In the genomic region with DNA sequence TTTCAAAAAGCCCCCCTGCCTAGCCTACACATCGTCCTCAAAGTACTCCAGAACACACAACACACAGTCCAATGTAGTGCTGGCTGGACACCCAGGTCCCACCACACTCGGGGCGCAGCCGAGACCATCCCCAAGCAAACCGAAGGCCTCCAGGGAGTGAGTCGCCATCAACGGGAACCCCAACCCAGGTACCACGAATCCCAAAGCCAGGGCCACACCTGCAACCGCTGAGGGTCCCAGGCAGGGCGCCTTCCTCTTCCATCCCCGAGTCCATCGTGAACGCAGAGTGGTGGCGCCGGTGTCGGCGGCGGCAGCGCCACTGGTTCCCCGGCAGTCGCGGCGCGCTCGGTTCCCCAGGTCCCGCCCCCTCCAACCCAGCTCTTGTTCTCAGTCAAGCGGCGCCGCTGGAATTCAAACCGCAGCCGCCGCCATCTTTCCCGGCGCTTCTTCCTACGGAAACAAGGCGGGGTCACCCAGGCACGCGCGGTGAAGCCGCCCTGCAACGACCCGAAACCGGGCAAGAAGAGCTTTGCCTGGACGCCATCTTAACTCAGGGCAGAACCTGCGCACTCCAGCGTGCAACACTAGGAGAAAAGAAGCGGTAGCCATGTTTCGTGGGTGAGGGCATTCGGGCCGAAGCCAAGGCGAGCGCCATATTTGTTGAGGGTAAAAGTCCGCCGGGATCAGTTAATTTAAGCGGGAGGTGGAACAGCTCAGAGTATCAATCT, we compare ENCODE assay signal across 8 mouse cellular contexts. TPM values are rescaled to one million over a fixed set of nuclear protein-coding genes. Genes with fewer than 3 reads are reported as not detected.
DNase-seq lines count a peak whose midpoint lies in the region; ATAC-seq lines count a peak whose summit lies in the region.

A gene (minus strand): TSS at position 450 of the 728 bp plus-strand sequence.

- H3K4me2 ChIP-seq in intestine, embryonic 14.5 days (ENCODE audit: low read length), result peak within 1 kb of the TSS; percentile 60

- H3K36me3 ChIP-seq in intestine, embryonic 14.5 days (ENCODE audit: control insufficient read depth, insufficient read depth, low read length), result no peaks in the 10 kb centered on the region

- H3K9ac ChIP-seq in intestine, embryonic 14.5 days (ENCODE audit: low read length), result peak within 1 kb of the TSS; percentile 82

- peak within 1 kb of the TSS; percentile 43; the same call in 1 of the 2 replicates for H3K27ac ChIP-seq in intestine, embryonic 14.5 days (ENCODE audit: low read depth)

- no peaks in the 10 kb centered on the region for H3K27me3 ChIP-seq in intestine, embryonic 14.5 days (replicated peaks; ENCODE audit: control insufficient read depth, insufficient read depth, low read length)

- peak; percentile 99 for ATAC-seq in intestine, embryonic 14.5 days (replicated peaks; ENCODE audit: low FRiP score, low TSS enrichment, low read depth)

- peak within 1 kb of the TSS; percentile 85 for H3K4me3 ChIP-seq in intestine, embryonic 14.5 days (ENCODE audit: low read depth, low read length)

- intact Hi-C loops in left cerebral cortex, postnatal 14 days (cut with DNase I), result no loop called here

- peak; percentile 87 to 92 for DNase-seq in adrenal gland, adult 18-20 months (ENCODE audit: low spot score in 2 of 2)
- peak; percentile 98 for DNase-seq in embryo, embryonic 11 days
- peak; percentile 96 for DNase-seq in gastrocnemius, postnatal 25 days
- peak; percentile 97 for DNase-seq in intestine, embryonic 14.5 days (ENCODE audit: low spot score)
- peak; percentile 98 to 99 for DNase-seq in left cerebral cortex, postnatal 14 days (ENCODE audit: low spot score in 2 of 2)
- peak; percentile 98 for DNase-seq in mesoderm, embryonic 11.5 days (ENCODE audit: low read depth, low spot score)
- DNase-seq in right cerebral cortex, postnatal 36 days (ENCODE audit: low spot score in 2 of 2), result peak; percentile 95 to 97
- peak; percentile 96 for DNase-seq in yolk sac, embryonic 10.5 days (ENCODE audit: low spot score)

- H3K9me3 ChIP-seq in intestine, embryonic 14.5 days (ENCODE audit: control insufficient read depth, low read length), result no peaks in the 10 kb centered on the region

- WGBS in intestine, embryonic 14.5 days, result under 1% methylated on average over 55 of the region's 55 CpGs

- peaks cover 4% of the 10 kb centered on the region; the same call in 1 of the 2 replicates for H3K4me1 ChIP-seq in intestine, embryonic 14.5 days (replicated peaks; ENCODE audit: control insufficient read depth, insufficient read depth, low read length)

RNA-seq across cellular contexts. Expression of the gene that starts here (rescaled TPM):
- total RNA-seq in adrenal gland, adult 18-20 months (2021), result 10 to 100 TPM in 1 of 2 experiments, 1 to 10 TPM in 1; 9.2 to 21.0 TPM
- 1 to 10 TPM; 5.4 to 5.7 TPM for total RNA-seq in gastrocnemius, postnatal 25 days (2021)
- polyA plus RNA-seq in intestine, embryonic 14.5 days (2014; fragmentation: Nextera tagmentation; extraction: Ambion mirVana), result 20.0 and 21.4 TPM in 2 replicates
- total RNA-seq in left cerebral cortex, postnatal 14 days (2021), result 1 to 10 TPM; 7.1 to 8.9 TPM

Comparison
In these comparisons a context has a peak if more than half of its experiments do, and no peak if none do; other contexts are left out.
1. Peak in every context shown above with its lines: DNase-seq, ATAC-seq, H3K4me3 ChIP-seq and H3K27ac ChIP-seq.